Mouse (Mus musculus) testis, adult 2 months (tissue): ENCODE data around the gene Snrk.

Source experiments
- CTCF ChIP-seq: fragments of 200-500 bp; IDR thresholded peaks from 2 replicates; pipeline ENCODE4 v1.5.1; 2012; ENCODE audit warnings: low read depth, mild to moderate bottlenecking, inconsistent platforms, low read length, moderate library complexity; ENCODE audit not compliant: control insufficient read depth, insufficient read depth, insufficient replicate concordance
- POLR2A ChIP-seq: fragments of 200-500 bp; IDR thresholded peaks from 2 replicates; pipeline ENCODE4 v1.6.1; 2012; ENCODE audit warnings: low read depth, mild to moderate bottlenecking, inconsistent platforms, low read length, moderate library complexity; ENCODE audit not compliant: control insufficient read depth

- TF ChIP-seq POLR2A (no peak), CTCF (no peak)
Measured at GRCm38 (mm10) chr9:122123181-122123580, 6.1 kb downstream of the Snrk start.
